Mouse (Mus musculus): Measurements from ENCODE around the gene Hist1h4d.
A peak's percentile ranks its signal among the peaks of the same experiment; 100 is the strongest.
"Not testable (repeated sequence)": the region's sequence is repeated elsewhere in the genome, so short reads cannot be mapped to it uniquely, and the experiment has no call there.

Gene Hist1h4d

GRCm38 (mm10) chr13:23581408-23582218 is at the start of gene Hist1h4d:
TSS of gene Hist1h4d (plus strand) at chr13:23581598.
- DNase-seq (ENCODE audit: low spot score) = peak; percentile 91

- DNase-seq (ENCODE audit: low spot score) = no peak
Measured at GRCm38 (mm10) chr13:23532262-23533075, 48.9 kb upstream of the Hist1h4d start.

GRCm38 (mm10) chr13:23533560-23534367 is 47.6 kb upstream of the Hist1h4d start, which contains the start of gene Hist1h2af:
TSS of gene Hist1h2af (plus strand) at chr13:23533906.
- peak; percentile 58 for DNase-seq (ENCODE audit: low spot score)

GRCm38 (mm10) chr13:23534368-23535131 is 46.8 kb upstream of the Hist1h4d start:
- no peak for DNase-seq (ENCODE audit: low spot score)

- peak; percentile 73 for DNase-seq (ENCODE audit: low spot score)
Measured at GRCm38 (mm10) chr13:23535137-23536075, 46.0 kb upstream of the Hist1h4d start, which contains the start of gene Hist1h3g. TSS of gene Hist1h3g (plus strand) at chr13:23535422.

GRCm38 (mm10) chr13:23536076-23536822 is 45.1 kb upstream of the Hist1h4d start:
- DNase-seq (ENCODE audit: low spot score) = no peak

- no peak for DNase-seq (ENCODE audit: low spot score)
Measured at GRCm38 (mm10) chr13:23537006-23537710, 44.2 kb upstream of the Hist1h4d start.

- no peak for DNase-seq (ENCODE audit: low spot score)
Measured at GRCm38 (mm10) chr13:23538249-23538648, 43.1 kb upstream of the Hist1h4d start.

GRCm38 (mm10) chr13:23539821-23540220 is 41.6 kb upstream of the Hist1h4d start:
- not testable (repeated sequence) for DNase-seq (ENCODE audit: low spot score)

- DNase-seq (ENCODE audit: low spot score) = no peak
Measured at GRCm38 (mm10) chr13:23541497-23541896, 39.9 kb upstream of the Hist1h4d start.

- DNase-seq (ENCODE audit: low spot score) = not testable (repeated sequence)
Measured at GRCm38 (mm10) chr13:23542225-23542980, 39.0 kb upstream of the Hist1h4d start.

GRCm38 (mm10) chr13:23542999-23543607 is 38.3 kb upstream of the Hist1h4d start, which contains the start of gene Hist1h2bh:
TSS of gene Hist1h2bh (minus strand) at chr13:23543392.
- DNase-seq (ENCODE audit: low spot score) = peak; percentile 66

GRCm38 (mm10) chr13:23543965-23544786 is 37.2 kb upstream of the Hist1h4d start, which contains the start of gene Hist1h3f:
TSS of gene Hist1h3f (plus strand) at chr13:23544052.
- DNase-seq (ENCODE audit: low spot score) = peak; percentile 69

GRCm38 (mm10) chr13:23544787-23545120 is 36.6 kb upstream of the Hist1h4d start:
- DNase-seq (ENCODE audit: low spot score) = not testable (repeated sequence)

- DNase-seq (ENCODE audit: low spot score) = no peak
Measured at GRCm38 (mm10) chr13:23546694-23547093, 34.7 kb upstream of the Hist1h4d start.

- DNase-seq (ENCODE audit: low spot score) = no peak
Measured at GRCm38 (mm10) chr13:23550761-23551145, 30.6 kb upstream of the Hist1h4d start.
